Mouse (Mus musculus) right cerebral cortex, postnatal 25 days (tissue): ENCODE data around the gene 2510009E07Rik.
"Not testable (repeated sequence)": the region's sequence is repeated elsewhere in the genome, so short reads cannot be mapped to it uniquely, and the experiment has no call there.

ENCODE experiments used
- DNase-seq: peaks from one replicate; pipeline ENCODE4 v3.0.0; 2022

The 2510009E07Rik gene

GRCm38 (mm10) chr16:21673651-21674050 lies 20.8 kb downstream of the 2510009E07Rik start:
- DNase-seq = not testable (repeated sequence)

DNA sequence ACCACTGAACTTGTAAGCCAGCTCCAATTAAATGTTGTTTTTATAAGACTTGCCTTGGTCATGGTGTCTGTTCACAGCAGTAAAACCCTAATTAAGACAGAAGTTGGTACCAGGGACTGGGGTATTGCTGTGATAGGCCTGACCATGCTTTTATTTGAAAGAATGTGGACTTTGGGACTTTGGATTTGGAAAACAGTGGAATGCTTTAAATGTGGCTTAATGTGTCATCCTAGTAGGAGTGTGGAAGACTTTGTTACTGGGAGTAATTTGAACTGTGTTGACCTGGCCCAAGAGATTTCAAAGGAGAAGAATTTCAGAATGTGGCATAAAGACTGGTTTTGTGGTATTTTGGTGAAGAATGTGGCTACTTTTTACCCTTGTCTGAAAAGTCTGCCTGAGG lies 21.4 kb downstream of the 2510009E07Rik start:
- DNase-seq = not testable (repeated sequence)

DNA sequence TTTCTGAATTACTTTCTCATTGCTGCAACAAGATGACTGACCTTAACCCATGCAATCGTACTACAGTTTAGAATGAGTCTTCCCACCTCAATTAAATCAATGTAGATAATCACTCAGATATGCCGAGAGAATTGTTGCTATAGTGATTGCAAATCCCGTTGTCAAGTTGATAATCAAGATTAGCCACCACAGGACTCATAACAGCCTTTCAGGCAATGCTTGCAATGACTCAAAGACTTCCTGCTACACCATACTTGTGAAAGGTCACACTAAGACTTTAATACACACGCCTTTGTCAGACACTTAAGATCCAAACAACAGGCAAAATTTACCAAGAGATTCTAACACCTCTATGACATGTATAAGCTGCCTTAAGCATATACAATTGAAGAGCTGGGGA lies 22.6 kb downstream of the 2510009E07Rik start:
- no peak for DNase-seq

DNA sequence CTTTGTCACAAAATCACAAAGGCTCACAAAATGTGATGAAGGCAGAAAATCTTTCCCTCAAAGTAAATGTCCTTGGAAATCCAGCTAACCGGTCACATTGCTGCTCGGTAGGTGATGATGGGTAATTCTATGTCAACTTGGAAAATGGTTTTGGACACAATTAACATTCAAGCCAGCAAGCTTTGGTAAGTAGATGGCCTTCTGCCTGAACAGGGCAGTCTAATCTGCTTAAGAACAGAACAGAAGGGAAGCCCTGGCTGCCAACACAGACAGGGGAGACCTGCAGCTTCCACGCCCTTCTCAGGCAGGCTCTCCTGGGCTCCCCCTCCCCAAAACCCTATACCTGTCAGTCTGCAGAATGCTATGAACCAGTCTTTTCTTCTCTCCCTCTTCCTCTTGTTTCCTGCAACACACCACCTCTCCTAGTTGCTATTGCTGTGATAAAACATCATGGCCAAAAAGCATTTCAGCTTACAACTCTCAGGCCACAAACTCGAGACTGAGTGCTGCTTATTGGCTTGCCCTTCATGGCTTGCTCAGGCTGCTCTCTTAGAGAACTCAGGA lies 29.0 kb downstream of the 2510009E07Rik start:
- no peak for DNase-seq

- DNase-seq = no peak
These were observed 29.7 kb downstream of the 2510009E07Rik start for GRCm38 (mm10) chr16:21664633-21665363.

DNA sequence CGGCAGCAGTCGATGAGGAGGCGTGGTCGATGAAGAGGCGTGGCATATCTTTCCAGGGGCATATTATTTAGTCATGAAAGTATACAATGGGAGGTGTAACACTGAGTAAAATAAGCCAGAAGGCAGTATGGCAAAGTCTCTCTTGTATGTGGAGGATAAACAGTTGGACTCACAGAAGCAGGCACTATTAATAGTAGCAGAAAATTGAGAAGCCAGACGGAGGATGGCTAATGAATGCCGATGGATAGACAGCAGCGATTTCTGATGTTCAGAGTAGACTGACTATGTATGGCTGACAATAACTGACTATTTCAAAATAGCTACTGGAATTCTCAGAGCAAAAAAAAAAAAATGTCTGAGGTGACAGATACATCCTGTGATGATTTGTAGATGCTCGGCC lies 38.5 kb downstream of the 2510009E07Rik start:
- no peak for DNase-seq

- no peak for DNase-seq
These were observed 39.2 kb downstream of the 2510009E07Rik start for GRCm38 (mm10) chr16:21655291-21655690.

- no peak for DNase-seq
These were observed 40.1 kb downstream of the 2510009E07Rik start for GRCm38 (mm10) chr16:21654384-21654783.

DNA sequence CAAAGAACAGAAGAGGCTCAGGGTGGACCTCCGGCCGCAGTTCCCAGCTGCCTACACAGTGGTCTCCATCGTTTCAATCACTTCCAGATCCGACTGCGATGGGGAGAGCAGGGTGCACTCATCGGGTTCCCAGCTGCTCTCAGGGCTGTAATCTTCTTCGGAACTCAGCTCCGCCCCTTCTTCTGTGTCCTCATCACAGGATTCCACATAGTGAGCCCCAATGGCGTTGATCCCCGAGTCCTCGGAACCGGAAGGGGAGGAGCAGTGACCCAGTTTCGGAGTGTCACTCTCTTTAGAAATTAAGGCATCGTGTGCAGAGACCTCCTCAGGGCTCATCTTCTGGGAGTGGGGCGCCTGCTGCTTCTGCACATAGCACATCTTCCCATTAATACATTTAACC lies 41.3 kb downstream of the 2510009E07Rik start:
- DNase-seq = no peak

- DNase-seq = no peak
These were observed 43.3 kb downstream of the 2510009E07Rik start for GRCm38 (mm10) chr16:21651161-21651560.

GRCm38 (mm10) chr16:21650289-21650688 lies 44.2 kb downstream of the 2510009E07Rik start:
- DNase-seq = no peak

GRCm38 (mm10) chr16:21648800-21649199 lies 45.7 kb downstream of the 2510009E07Rik start:
- no peak for DNase-seq

GRCm38 (mm10) chr16:21646496-21646895 lies 48.0 kb downstream of the 2510009E07Rik start:
- DNase-seq = no peak

- no peak for DNase-seq
These were observed 48.5 kb downstream of the 2510009E07Rik start for GRCm38 (mm10) chr16:21645915-21646314.

GRCm38 (mm10) chr16:21644574-21644973 lies 49.9 kb downstream of the 2510009E07Rik start:
- no peak for DNase-seq

DNA sequence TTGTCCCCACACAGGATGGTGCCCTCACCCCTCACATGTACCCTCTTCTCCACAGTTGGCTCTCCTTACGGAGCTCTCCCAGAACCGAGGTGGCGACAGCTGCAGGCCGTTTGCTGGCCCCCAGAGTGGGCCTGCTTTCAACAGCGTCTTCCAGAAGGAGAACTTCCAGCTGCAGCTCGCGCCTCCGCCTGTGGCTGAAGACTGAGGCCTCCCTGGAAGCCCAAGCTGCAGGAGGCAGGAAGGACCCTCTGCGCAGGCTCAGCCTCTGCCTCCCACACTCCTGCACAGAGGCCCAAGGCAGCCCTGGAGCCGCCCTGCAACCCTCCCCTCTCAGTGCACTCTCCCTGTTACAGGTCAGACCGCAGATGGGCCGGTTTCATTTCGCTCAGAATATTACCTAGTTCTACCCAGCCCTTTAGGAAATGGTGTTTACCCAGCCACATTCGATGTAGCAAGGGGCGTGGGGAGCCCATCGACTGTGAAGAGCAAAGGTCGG lies 50.4 kb downstream of the 2510009E07Rik start:
- peak; percentile 37 for DNase-seq

DNA sequence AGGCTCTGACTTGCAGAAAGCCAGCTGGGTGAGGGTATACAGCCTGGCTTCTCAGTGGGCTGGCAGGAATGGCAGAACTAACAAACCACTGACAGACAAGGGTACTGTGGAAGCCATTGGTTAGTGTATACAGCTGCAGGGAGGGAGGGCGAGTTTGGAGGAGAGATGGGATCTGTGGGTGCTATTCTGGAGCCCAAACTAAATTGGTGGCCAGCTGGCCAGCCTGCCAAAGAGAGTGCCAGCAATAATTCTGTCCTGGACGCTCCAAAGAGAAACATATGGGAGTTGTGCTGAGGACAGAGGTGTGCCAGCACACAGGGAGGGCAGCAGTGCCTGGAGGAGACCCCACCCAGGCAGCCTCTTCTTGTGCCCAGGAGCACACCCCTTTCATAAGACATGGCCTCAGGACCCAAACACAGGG lies 50.8 kb downstream of the 2510009E07Rik start:
- DNase-seq = no peak

GRCm38 (mm10) chr16:21642906-21643305 lies 51.6 kb downstream of the 2510009E07Rik start:
- no peak for DNase-seq

DNA sequence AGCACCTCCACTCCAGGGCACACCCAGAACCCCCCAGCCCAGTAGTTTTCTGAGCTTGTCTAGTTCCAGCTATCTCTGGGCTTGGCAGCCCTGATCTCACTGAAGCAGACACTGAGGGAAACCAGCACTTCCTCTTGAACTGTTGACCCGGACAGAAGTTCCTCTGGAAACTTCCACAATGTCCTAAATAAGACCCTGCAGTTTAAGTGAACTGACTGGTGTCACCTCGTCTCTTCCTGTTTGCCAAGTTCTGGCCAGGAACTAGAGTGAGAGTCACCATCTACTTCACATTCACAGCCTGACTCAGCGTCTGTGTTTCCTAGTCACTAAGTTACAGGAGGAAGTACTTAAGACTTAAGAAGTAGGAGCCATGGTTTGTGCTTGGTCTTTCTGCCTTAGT lies 52.5 kb downstream of the 2510009E07Rik start:
- no peak for DNase-seq

DNA sequence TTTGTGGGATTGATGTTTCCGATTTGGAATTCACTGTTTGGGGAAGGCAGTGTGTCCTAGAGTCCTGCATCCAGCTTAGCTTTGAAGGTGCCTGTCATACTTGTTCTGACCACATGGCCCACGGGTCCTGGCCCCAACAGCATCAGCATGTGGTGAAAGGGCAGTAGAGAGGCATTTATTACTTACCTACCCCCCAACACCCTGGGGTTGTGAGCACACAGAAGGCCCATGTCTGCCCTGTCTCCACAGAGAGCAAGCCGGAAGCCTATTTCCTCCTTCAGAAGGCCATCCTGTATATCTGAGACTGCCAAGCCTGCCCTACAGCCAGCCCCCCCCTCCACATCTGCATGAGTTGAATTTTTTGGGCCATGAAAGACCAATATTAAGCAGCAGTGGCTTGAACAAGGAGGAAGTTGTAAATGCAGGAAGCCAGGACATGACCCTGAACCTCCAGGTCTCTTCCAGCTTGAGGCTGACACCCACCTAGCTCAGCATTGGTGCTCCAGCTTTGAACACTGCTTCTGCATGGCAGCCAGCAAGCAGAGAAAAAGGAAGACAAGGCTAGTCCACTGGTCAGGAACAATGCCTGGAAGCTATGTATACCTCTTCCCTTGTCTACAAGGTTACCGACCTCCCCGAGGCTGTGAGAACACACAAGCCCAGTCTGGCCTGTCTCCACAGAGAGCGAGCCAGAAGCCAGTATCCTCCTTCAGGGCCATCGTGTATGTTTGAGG lies 53.5 kb downstream of the 2510009E07Rik start:
- no peak for DNase-seq

DNA sequence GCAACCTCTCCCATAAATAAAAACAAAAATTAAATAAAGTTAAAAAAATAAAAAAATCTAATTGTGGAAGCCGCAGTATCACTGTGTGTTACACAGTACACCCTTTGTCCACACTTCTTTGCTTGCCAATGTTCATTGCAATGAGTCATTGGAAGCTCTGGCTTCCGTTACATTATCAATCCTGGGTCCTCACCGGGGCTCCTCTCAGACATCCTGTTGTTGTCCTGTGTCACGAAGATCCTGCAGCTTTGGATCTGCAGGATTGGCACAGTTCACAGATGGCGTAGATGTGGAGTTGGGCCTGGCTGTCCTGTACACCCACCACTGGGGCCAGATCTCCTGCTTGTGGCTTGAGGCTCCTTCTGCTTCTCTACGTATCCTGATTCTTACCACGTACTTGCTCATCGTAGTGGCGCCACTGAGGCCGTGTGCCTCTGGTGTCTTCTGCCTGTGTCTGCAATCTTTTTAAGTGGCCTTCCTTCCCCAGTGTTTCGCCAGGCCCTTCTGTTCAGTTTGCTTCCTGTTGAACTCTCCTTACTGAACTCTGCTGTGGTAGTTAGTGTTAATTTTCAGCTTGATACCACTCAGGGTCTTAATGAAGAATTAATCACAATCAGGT lies 57.2 kb downstream of the 2510009E07Rik start:
- DNase-seq = no peak

DNA sequence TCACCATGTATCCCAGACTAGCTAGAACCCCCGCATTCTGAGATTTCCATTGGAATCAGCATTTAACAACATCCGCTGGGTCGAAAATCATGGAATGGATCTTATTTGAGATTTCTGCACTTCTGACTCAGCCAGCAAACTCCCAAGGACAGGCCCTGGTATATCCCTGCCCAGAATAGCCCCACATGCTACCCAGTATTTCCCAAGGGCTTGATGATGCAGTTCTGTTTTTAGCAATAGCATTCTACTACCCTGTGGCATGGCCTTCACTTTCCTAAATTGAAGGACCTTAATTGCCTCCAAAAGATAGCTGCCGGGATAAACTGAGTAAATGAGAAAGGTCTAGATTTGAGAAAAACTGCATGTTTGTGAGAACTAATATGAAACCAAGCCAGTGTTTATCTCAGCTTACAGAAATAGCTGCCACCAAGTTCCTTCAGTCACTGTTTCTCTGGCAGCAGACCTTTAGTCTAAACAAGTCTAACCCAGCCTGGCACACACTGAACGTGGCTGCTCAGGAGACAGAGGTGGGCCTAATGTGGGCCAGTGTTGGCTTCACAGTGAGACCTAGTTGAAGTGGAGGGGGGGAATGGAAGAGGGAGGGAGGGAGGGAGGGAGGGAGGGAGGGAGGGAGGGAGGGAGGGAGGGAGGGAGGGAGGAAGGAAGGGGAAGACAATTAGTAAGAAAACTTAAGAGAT lies 58.2 kb downstream of the 2510009E07Rik start:
- no peak for DNase-seq

GRCm38 (mm10) chr16:21634460-21634859 lies 60.0 kb downstream of the 2510009E07Rik start:
- no peak for DNase-seq
